Mouse (Mus musculus) heart, embryonic 10.5 days (tissue): ENCODE data around the gene Rasgrp4. TPM values are rescaled to one million over a fixed set of nuclear protein-coding genes. Genes with fewer than 3 reads are reported as not detected.

Source experiments
- polyA plus RNA-seq: library from polyadenylated mRNA; unstranded; fragments of >200 nt; fragmentation: Nextera tagmentation; extraction: Ambion mirVana; gene quantifications from 2 replicates; pipeline ENCODE4 v1.2.1, GENCODE M21; 2016

Gene Rasgrp4
- polyA plus RNA-seq, 1 experiment from 2014 or later: 0.79 TPM

Other genes with a start within 250 kb of the Rasgrp4 start
- gene Actn4, start 172.5 kb upstream of the Rasgrp4 start, polyA plus RNA-seq: 319 and 371 TPM in 2 replicates
- gene Eif3k, start 153.0 kb upstream of the Rasgrp4 start, polyA plus RNA-seq: 289 and 329 TPM in 2 replicates
- 9.9 and 14.3 TPM in 2 replicates for gene Map4k1, start 152.8 kb upstream of the Rasgrp4 start, polyA plus RNA-seq
- gene Ryr1, start 9.7 kb upstream of the Rasgrp4 start, polyA plus RNA-seq: 0.20 and 0.73 TPM in 2 replicates
- 13.3 and 14.6 TPM in 2 replicates for gene Fam98c, start 21.4 kb downstream of the Rasgrp4 start, polyA plus RNA-seq
- gene Ggn, start 35.4 kb downstream of the Rasgrp4 start, polyA plus RNA-seq: 0.51 and 0.64 TPM in 2 replicates
- gene Spred3, start 35.6 kb downstream of the Rasgrp4 start, polyA plus RNA-seq: 1.4 and 2.7 TPM in 2 replicates
- gene Psmd8, start 45.9 kb downstream of the Rasgrp4 start, polyA plus RNA-seq: 244 and 267 TPM in 2 replicates
- 0.14 and 0.59 TPM in 2 replicates for gene Catsperg1, start 79.2 kb downstream of the Rasgrp4 start, polyA plus RNA-seq
- gene Kcnk6, start 97.7 kb downstream of the Rasgrp4 start, polyA plus RNA-seq: 1.7 and 2.4 TPM in 2 replicates
- 126 and 131 TPM in 2 replicates for gene Yif1b, start 103.5 kb downstream of the Rasgrp4 start, polyA plus RNA-seq
- 8.2 and 9.7 TPM in 2 replicates for gene 2200002D01Rik, start 113.6 kb downstream of the Rasgrp4 start, polyA plus RNA-seq
- 32.4 and 63.4 TPM in 2 replicates for gene Spint2, start 147.1 kb downstream of the Rasgrp4 start, polyA plus RNA-seq
- gene Ppp1r14a, start 154.5 kb downstream of the Rasgrp4 start, polyA plus RNA-seq: 6.4 and 13.8 TPM in 2 replicates
- 2.5 and 8.7 TPM in 2 replicates for gene Dpf1, start 169.1 kb downstream of the Rasgrp4 start, polyA plus RNA-seq